Mouse (Mus musculus) ES-E14 (cell line): Measurements from ENCODE around the gene Alppl2. TPM values are rescaled to one million over a fixed set of nuclear protein-coding genes. Genes with fewer than 3 reads are reported as not detected.

Source experiments
- DNase-seq: peaks from one replicate; pipeline ENCODE4 v3.0.0-alpha.2; 2013; ENCODE audit warnings: low read depth, low spot score
- H3K27ac ChIP-seq: 2 replicates; pipeline ENCODE4 v1.5.1; 2012; ENCODE audit warnings: low read depth, mild to moderate bottlenecking, low read length, moderate library complexity, mixed read lengths; ENCODE audit not compliant: poor library complexity, insufficient read depth, severe bottlenecking
- H3K36me3 ChIP-seq: 2 replicates; pipeline ENCODE4 v1.6.1; 2012; ENCODE audit warnings: mild to moderate bottlenecking, low read length, moderate library complexity, mixed read lengths; ENCODE audit not compliant: control insufficient read depth, poor library complexity, insufficient read depth, severe bottlenecking
- H3K4me1 ChIP-seq, 2 experiments: fragments of 150-350 bp in 1 of 2; sonication (generic) in 1 of 2; 2 replicates each; pipeline ENCODE4 v1.6.1; 2012; ENCODE audit warnings: low read length in 2 of 2, mild to moderate bottlenecking in 1 of 2, mixed read lengths in 1 of 2; ENCODE audit not compliant: control insufficient read depth in 2 of 2, insufficient read depth in 2 of 2, poor library complexity in 1 of 2
- H3K4me3 ChIP-seq, 2 experiments: fragments of 150-350 bp in 1 of 2; sonication (generic) in 1 of 2; 2 replicates each; pipeline ENCODE4 v1.5.1; 2012; ENCODE audit warnings: low read length in 2 of 2, low read depth in 1 of 2, mild to moderate bottlenecking in 1 of 2, mixed read lengths in 1 of 2; ENCODE audit not compliant: insufficient read depth in 1 of 2, poor library complexity in 1 of 2, severe bottlenecking in 1 of 2
- H3K9ac ChIP-seq: 2 replicates; pipeline ENCODE4 v1.6.1; 2012; ENCODE audit warnings: low read depth, mild to moderate bottlenecking, low read length, mixed read lengths; ENCODE audit not compliant: poor library complexity, insufficient read depth, severe bottlenecking
- H3K9me3 ChIP-seq: fragments of 150-350 bp; sonication (generic); 2 replicates; pipeline ENCODE4 v1.6.1; 2012; ENCODE audit warnings: low read depth, mild to moderate bottlenecking, low read length; ENCODE audit not compliant: control insufficient read depth, insufficient read depth
- CHD2 ChIP-seq: IDR thresholded peaks from 2 replicates; pipeline ENCODE4 v1.6.1; 2014; ENCODE audit warnings: mild to moderate bottlenecking, low read depth, low read length, inconsistent platforms
- HCFC1 ChIP-seq: IDR thresholded peaks from 2 replicates; pipeline ENCODE4 v1.6.1; 2012; ENCODE audit warnings: low read length, inconsistent platforms, borderline replicate concordance; ENCODE audit not compliant: insufficient read depth
- MAFK ChIP-seq: IDR thresholded peaks from 2 replicates; pipeline ENCODE4 v1.6.1; 2014; ENCODE audit warnings: mild to moderate bottlenecking, low read depth, low read length, inconsistent platforms; ENCODE audit not compliant: insufficient read depth
- ZC3H11A ChIP-seq: IDR thresholded peaks from 2 replicates; pipeline ENCODE4 v1.6.1; 2012; ENCODE audit warnings: low read depth, mild to moderate bottlenecking, inconsistent platforms, low read length, borderline replicate concordance
- ZNF384 ChIP-seq: IDR thresholded peaks from 2 replicates; pipeline ENCODE4 v1.6.1; 2012; ENCODE audit warnings: low read depth, low read length, inconsistent platforms
- in situ Hi-C, 2 experiments: fragments of 600-800 bp; cut with MboI; formaldehyde crosslinking; loops; one replicate each; pipeline ENCODE4 v1.15.1; 2025; ENCODE audit warnings: low sequenced_read_pairs in 2 of 2, inconsistent platforms in 1 of 2; ENCODE audit not compliant: unreplicated experiment in 2 of 2
- total RNA-seq: library from RNA; depleted of rRNA; stranded (reverse); fragments of 300-350 nt; gene quantifications from 2 replicates; pipeline ENCODE4 v1.2.3, GENCODE M21; 2012

Alppl2 gene
- total RNA-seq, 1 experiment, result 5.2 TPM

DNA sequence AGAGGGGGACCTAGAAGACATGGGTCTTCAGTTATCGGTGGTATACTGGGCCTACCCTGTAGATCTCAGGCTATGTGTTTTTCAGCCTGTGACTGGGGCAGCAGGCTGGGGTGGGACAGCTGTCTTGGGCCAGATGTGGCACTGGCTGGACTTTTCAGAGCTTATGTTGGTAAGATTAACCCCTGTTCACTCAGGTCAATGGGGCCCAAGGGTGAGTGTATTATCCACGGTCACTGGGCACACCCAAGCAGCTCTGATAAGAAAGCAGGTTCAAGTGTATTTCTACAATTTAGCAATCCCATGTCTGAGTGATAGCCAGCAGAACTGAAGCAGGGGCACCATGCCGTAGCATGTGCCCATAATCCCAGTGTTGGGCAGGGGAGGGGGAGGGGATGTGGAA, 12.4 kb upstream of the Alppl2 start:
- no peak overlapping the region for H3K27ac ChIP-seq
- no peak overlapping the region for H3K9ac ChIP-seq
- in situ Hi-C loops, result no loop called here
- TF ChIP-seq CHD2 (no peak), ZNF384 (no peak), HCFC1 (no peak), MAFK (no peak), ZC3H11A (no peak)
- H3K4me3 ChIP-seq, result no peak overlapping the region
- DNase-seq, result no peak
- no peaks in the 10 kb centered on the region for H3K9me3 ChIP-seq
- no peaks in the 10 kb centered on the region for H3K4me1 ChIP-seq
- H3K36me3 ChIP-seq, result no peaks in the 10 kb centered on the region

DNA sequence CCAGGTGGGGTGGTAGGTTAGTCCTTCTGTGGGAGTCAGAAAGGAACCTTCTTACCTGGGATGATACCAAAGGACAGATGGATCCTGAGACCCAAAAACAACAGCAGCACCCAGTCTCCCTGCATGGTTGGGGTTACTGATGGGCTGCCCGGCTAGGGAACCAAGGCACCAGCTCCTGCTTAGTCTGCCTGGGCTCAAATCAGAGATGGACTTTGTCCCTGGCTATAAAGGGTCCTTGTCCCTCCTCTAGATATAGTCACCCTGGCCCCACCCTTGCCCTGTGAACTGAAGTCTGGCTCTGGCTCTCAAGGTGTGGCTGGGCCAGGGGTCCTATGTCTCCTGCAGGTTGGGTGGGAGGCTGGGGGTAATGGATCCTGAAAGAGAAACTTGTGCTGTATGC, 11.7 kb upstream of the Alppl2 start, which contains the start of gene Alpi:
Gene Alpi, minus strand, starts transcription at position 196 of the 400 bp plus-strand sequence.
- H3K9me3 ChIP-seq, result no peaks in the 10 kb centered on the region
- no peak within 1 kb of the TSS for H3K27ac ChIP-seq
- no peak for DNase-seq
- TF ChIP-seq CHD2 (no peak), ZC3H11A (no peak), MAFK (no peak), HCFC1 (no peak)
- in situ Hi-C loops, result no loop called here
- no peak within 1 kb of the TSS for H3K9ac ChIP-seq
- no peaks in the 10 kb centered on the region for H3K36me3 ChIP-seq
- H3K4me3 ChIP-seq, result no peak within 1 kb of the TSS
- no peaks in the 10 kb centered on the region for H3K4me1 ChIP-seq

DNA sequence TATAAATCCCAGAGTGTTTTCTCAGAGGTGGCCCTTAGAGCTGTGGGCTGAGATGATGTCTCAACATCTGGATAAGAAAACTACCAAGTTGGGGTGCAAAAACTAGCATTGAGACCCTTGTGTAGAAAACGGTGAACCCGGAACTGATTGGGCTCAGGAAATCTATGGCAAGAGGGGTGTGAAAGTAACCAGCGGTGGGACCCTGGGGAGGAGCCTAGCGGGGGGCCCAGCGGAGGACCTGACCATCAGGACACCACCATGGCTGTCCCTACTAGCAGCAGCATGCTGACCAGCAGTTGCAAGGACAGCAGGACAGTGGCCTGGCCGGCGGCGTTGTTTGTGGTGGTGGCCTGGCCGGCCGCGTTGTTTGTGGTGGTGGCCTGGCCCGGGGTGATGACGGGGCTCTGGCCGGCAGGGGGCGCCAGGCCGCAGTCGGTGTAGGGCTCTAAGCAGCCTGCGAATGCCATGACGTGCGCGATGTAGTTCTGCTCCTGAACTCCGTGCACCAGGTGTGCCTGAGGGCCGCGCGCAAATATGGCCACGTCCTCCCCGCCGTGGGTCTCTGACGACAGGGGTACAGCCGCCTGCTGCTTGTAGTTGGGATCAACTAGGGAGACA, 8.7 kb upstream of the Alppl2 start:
- H3K9me3 ChIP-seq, result no peaks in the 10 kb centered on the region
- H3K9ac ChIP-seq, result no peak overlapping the region
- in situ Hi-C loops, result no loop called here
- TF ChIP-seq ZNF384, result no peak
- no peak for TF ChIP-seq CHD2
- DNase-seq, result peak; percentile 40
- H3K4me1 ChIP-seq, result no peaks in the 10 kb centered on the region
- H3K4me3 ChIP-seq, result peak overlapping the region; percentile 48 to 61; a peak in 3 of 4 replicates
- no peaks in the 10 kb centered on the region for H3K36me3 ChIP-seq
- H3K27ac ChIP-seq, result no peak overlapping the region

DNA sequence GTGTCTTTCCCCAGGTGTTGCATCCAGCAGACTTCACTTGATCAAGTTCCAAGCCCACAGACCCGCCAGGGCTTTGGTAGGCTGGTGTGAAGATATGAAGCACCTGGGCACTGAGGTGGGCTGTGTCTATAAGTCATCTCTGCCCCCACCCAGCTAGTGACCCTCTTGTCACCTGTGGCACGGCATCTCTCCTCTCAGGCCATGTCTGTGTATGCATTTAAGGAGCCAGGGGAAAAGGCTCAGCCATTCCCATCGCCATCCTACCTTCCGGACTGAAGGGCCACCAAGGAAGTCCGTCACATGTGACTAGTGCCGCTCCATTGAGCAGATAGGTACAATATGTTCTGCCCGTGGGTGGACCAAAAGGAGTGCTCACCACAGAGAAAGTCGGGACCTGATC, 5.9 kb upstream of the Alppl2 start:
- H3K9me3 ChIP-seq, result no peaks in the 10 kb centered on the region
- no peak for DNase-seq
- in situ Hi-C loops, result no loop called here

DNA sequence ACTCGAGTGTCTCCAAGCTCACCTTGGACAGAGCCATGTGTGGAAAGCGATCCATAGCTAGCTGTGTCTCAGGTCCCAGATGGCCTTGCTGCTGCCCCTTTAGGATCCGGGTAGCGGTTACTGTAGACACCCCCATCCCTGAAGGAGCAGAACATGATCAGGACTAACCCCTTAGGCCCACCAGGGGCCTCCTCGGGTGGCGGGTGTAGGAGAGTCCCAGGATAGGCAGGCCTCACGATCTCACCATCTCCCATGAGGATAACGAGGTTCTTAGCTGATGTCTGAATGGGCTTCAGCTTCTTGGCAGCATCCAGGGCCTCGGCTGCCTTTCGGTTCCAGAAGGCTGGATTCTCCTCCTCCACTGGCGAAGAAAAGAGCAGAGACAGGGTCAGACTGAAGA, 477 bp downstream of the Alppl2 start:
- TF ChIP-seq HCFC1, result no peak
- no peak for TF ChIP-seq CHD2
- TF ChIP-seq ZC3H11A, result no peak
- TF ChIP-seq ZNF384, result no peak
- no peak for TF ChIP-seq MAFK
- Histone ChIP-seq H3K4me1 (no peaks in the 10 kb centered on the region; a peak in 1 of 4 replicates), H3K27ac (no peak overlapping the region), H3K9me3 (no peaks in the 10 kb centered on the region), H3K36me3 (no peaks in the 10 kb centered on the region), H3K9ac (no peak overlapping the region), H3K4me3 (no peak overlapping the region)
- no peak for DNase-seq
- in situ Hi-C loops, result no loop called here

More for the DNA sequence above, 5.9 kb upstream of the Alppl2 start:
- Histone ChIP-seq H3K27ac (no peak overlapping the region), H3K4me3 (no peak overlapping the region), H3K9ac (no peak overlapping the region), H3K36me3 (no peaks in the 10 kb centered on the region), H3K4me1 (no peaks in the 10 kb centered on the region)
- no peak for TF ChIP-seq MAFK
- no peak for TF ChIP-seq HCFC1
- no peak for TF ChIP-seq ZNF384
- no peak for TF ChIP-seq CHD2
- TF ChIP-seq ZC3H11A, result no peak
